Mouse (Mus musculus): Measurements from ENCODE around the gene Dpyd. TPM values are rescaled to one million over a fixed set of nuclear protein-coding genes. Genes with fewer than 3 reads are reported as not detected.
A peak's percentile ranks its signal among the peaks of the same experiment; 100 is the strongest.

Dpyd gene
- total RNA-seq, 2 experiments from 2014 or later = 14.8 to 15.2 TPM

- peak; percentile 29 to 64 for DNase-seq (ENCODE audit: low spot score in 2 of 2)
These were observed 771.7 kb downstream of the Dpyd start for GRCm38 (mm10) chr3:119333335-119334305.

- peak; percentile 3 to 54 for DNase-seq (ENCODE audit: low spot score in 2 of 2)
These were observed 799.8 kb downstream of the Dpyd start for GRCm38 (mm10) chr3:119361555-119362385.

- DNase-seq (ENCODE audit: low spot score in 2 of 2) = no peak
These were observed 800.5 kb downstream of the Dpyd start for GRCm38 (mm10) chr3:119362392-119362791.

- DNase-seq (ENCODE audit: low spot score in 2 of 2) = no peak
These were observed 807.0 kb downstream of the Dpyd start for GRCm38 (mm10) chr3:119368931-119369330.

- no peak for DNase-seq (ENCODE audit: low spot score in 2 of 2)
These were observed 819.2 kb downstream of the Dpyd start for GRCm38 (mm10) chr3:119381119-119381518.

GRCm38 (mm10) chr3:119382395-119382794 lies 820.5 kb downstream of the Dpyd start:
- no peak for DNase-seq (ENCODE audit: low spot score in 2 of 2)

GRCm38 (mm10) chr3:119387332-119388105 lies 825.6 kb downstream of the Dpyd start:
- DNase-seq (ENCODE audit: low spot score in 2 of 2) = peak in 1 of 2 experiments; percentile 26

- no peak for DNase-seq (ENCODE audit: low spot score in 2 of 2)
These were observed 835.3 kb downstream of the Dpyd start for GRCm38 (mm10) chr3:119397205-119397604.

GRCm38 (mm10) chr3:119402836-119403728 lies 841.2 kb downstream of the Dpyd start:
- no peak for DNase-seq (ENCODE audit: low spot score in 2 of 2)

GRCm38 (mm10) chr3:119419087-119419709 lies 857.3 kb downstream of the Dpyd start:
- DNase-seq (ENCODE audit: low spot score in 2 of 2) = peak in 1 of 2 experiments; percentile 30

- no peak for DNase-seq (ENCODE audit: low spot score in 2 of 2)
These were observed 857.8 kb downstream of the Dpyd start for GRCm38 (mm10) chr3:119419745-119420144.

- DNase-seq (ENCODE audit: low spot score in 2 of 2) = peak in 1 of 2 experiments; percentile 16
These were observed 869.4 kb downstream of the Dpyd start for GRCm38 (mm10) chr3:119431339-119431738.

GRCm38 (mm10) chr3:119431757-119432156 lies 869.8 kb downstream of the Dpyd start:
- no peak for DNase-seq (ENCODE audit: low spot score in 2 of 2)

- no peak for DNase-seq (ENCODE audit: low spot score in 2 of 2)
These were observed 885.6 kb downstream of the Dpyd start for GRCm38 (mm10) chr3:119447559-119447958.

GRCm38 (mm10) chr3:119464073-119464472 lies 902.1 kb downstream of the Dpyd start:
- no peak for DNase-seq (ENCODE audit: low spot score in 2 of 2)

GRCm38 (mm10) chr3:119464479-119464878 lies 902.5 kb downstream of the Dpyd start:
- DNase-seq (ENCODE audit: low spot score in 2 of 2) = no peak

- DNase-seq (ENCODE audit: low spot score in 2 of 2) = no peak
These were observed 905.8 kb downstream of the Dpyd start for GRCm38 (mm10) chr3:119467723-119468122.

All from layer of hippocampus, adult 18-20 months (tissue).